Mouse (Mus musculus): ENCODE data around the gene Ninl.

GRCm38 (mm10) chr2:151008006-151008405 is 31.2 kb downstream of the Ninl start:
- TF ChIP-seq CTCF (IDR thresholded peaks at IDR 0.05; ENCODE audit: borderline replicate concordance, insufficient read depth, low read length) (no peak), POLR2A (IDR thresholded peaks at IDR 0.05; ENCODE audit: low read depth, low read length) (no peak)
